Mouse (Mus musculus): ENCODE measurements around the gene Jph3. TPM values are rescaled to one million over a fixed set of nuclear protein-coding genes. Genes with fewer than 3 reads are reported as not detected.
A peak's percentile ranks its signal among the peaks of the same experiment; 100 is the strongest.

Jph3 gene
- polyA plus RNA-seq, 1 experiment from 2014 or later = 0.81 TPM

DNA sequence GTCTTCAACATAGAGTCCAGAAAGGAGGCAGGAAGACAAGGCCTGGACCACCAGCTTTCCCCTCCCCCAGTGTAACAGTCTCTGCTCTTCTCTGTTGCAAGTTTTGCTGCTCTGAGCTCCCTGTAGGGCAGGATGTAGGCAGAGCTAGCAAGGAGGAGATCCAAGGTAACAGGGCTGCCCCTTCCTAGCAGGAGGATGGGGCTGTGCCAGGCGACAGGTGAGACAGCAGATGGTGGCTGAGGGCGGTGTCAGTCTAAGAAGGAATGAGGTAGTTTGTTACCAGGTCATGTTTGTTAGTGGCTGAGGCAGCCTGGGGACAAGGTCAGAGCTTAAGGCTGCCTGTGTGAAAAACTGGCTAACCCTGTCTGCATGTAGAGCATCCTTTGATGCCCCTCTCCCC lies 29.5 kb upstream of the Jph3 start:
- H3K27me3 ChIP-seq = peaks cover under 1% of the 10 kb centered on the region; the same call in 1 of the 2 replicates
- WGBS = 86% methylated on average over 2 of the region's 2 CpGs
- no peak for ATAC-seq (ENCODE audit: low FRiP score, low read depth)
- no peak overlapping the region for H3K27ac ChIP-seq
- peaks cover 13% of the 10 kb centered on the region for H3K4me1 ChIP-seq
- H3K9ac ChIP-seq = no peak overlapping the region
- H3K36me3 ChIP-seq = no peaks in the 10 kb centered on the region
- H3K4me3 ChIP-seq = no peak overlapping the region
- H3K4me2 ChIP-seq (replicated peaks) = no peak overlapping the region
- no peaks in the 10 kb centered on the region for H3K9me3 ChIP-seq

GRCm38 (mm10) chr8:121705174-121705573 lies 24.2 kb upstream of the Jph3 start:
- Histone ChIP-seq H3K27ac (no peak overlapping the region), H3K4me1 (no peaks in the 10 kb centered on the region), H3K9me3 (no peaks in the 10 kb centered on the region), H3K9ac (no peak overlapping the region), H3K4me3 (no peak overlapping the region), H3K36me3 (no peaks in the 10 kb centered on the region), H3K27me3 (peaks cover 23% of the 10 kb centered on the region), H3K4me2 (replicated peaks) (no peak overlapping the region)
- 50% methylated on average over 3 of the region's 3 CpGs for WGBS
- ATAC-seq (ENCODE audit: low FRiP score, low read depth) = no peak

DNA sequence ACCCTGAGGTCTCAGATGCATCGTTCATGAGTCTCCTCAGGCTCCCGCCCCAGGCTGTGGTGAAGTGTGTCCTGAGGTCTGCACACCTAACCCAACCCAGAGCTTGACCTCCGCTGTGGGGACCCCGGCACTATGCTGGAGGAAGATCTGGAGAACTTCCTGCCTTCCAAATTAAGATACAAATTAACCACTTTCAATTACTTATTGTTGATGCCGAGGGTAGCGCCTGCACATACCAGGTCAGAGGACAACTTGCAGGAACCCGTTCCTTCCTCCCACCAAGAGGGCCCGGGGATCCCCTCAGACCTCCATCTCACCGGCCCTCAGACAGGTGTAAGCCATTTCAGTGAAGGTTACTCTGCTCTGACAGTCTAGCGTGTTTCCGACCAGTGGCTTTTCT lies 22.5 kb upstream of the Jph3 start:
- 80% methylated on average over 11 of the region's 11 CpGs for WGBS
- Histone ChIP-seq H3K4me1 (no peaks in the 10 kb centered on the region), H3K36me3 (no peaks in the 10 kb centered on the region), H3K9ac (no peak overlapping the region), H3K4me2 (replicated peaks) (no peak overlapping the region), H3K27me3 (peaks cover 23% of the 10 kb centered on the region), H3K9me3 (no peaks in the 10 kb centered on the region), H3K4me3 (no peak overlapping the region), H3K27ac (no peak overlapping the region)
- no peak for ATAC-seq (ENCODE audit: low FRiP score, low read depth)

- Histone ChIP-seq H3K27me3 (peaks cover 25% of the 10 kb centered on the region), H3K4me3 (no peak overlapping the region), H3K4me1 (no peaks in the 10 kb centered on the region), H3K27ac (no peak overlapping the region), H3K4me2 (replicated peaks) (no peak overlapping the region), H3K36me3 (no peaks in the 10 kb centered on the region), H3K9me3 (no peaks in the 10 kb centered on the region), H3K9ac (no peak overlapping the region)
- 67% methylated on average over 6 of the region's 6 CpGs for WGBS
- no peak for ATAC-seq (ENCODE audit: low FRiP score, low read depth)
Observed at GRCm38 (mm10) chr8:121708406-121708805, 21.0 kb upstream of the Jph3 start.

DNA sequence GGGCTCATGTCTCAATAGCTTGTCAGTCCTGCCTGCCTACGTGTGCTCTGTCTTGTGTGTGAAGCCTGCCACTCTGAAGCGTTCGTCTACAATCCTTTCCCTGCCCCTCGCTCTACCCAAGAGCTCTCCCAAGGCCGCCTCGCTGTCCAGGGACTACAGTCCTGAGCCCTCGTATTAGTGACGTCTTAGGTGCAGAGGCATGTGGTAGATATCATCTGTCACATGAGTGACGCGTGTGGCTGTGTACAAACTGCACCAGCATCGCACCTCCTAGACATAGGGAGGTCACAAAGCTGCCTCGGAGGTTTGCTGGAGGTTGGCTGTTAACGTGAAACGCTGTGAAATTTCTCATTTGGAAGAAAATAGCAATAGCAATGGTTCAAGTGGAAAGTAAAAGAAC lies 11.9 kb upstream of the Jph3 start:
- Histone ChIP-seq H3K9me3 (no peaks in the 10 kb centered on the region), H3K27ac (no peak overlapping the region), H3K36me3 (no peaks in the 10 kb centered on the region), H3K4me3 (no peak overlapping the region), H3K4me2 (replicated peaks) (peak overlapping the region; percentile 47), H3K9ac (no peak overlapping the region), H3K4me1 (peaks cover 7% of the 10 kb centered on the region; the same call in 1 of the 2 replicates), H3K27me3 (peaks cover 53% of the 10 kb centered on the region)
- ATAC-seq (ENCODE audit: low FRiP score, low read depth) = no peak
- WGBS = 48% methylated on average over 14 of the region's 14 CpGs

GRCm38 (mm10) chr8:121717982-121718425 lies 11.4 kb upstream of the Jph3 start:
- Histone ChIP-seq H3K27ac (no peak overlapping the region), H3K4me2 (replicated peaks) (peak overlapping the region; percentile 47), H3K4me1 (peaks cover 7% of the 10 kb centered on the region; the same call in 1 of the 2 replicates), H3K36me3 (no peaks in the 10 kb centered on the region), H3K9ac (no peak overlapping the region), H3K9me3 (no peaks in the 10 kb centered on the region), H3K4me3 (no peak overlapping the region), H3K27me3 (peaks cover 55% of the 10 kb centered on the region)
- peak; percentile 73 for ATAC-seq (ENCODE audit: low FRiP score, low read depth)
- WGBS = 27% methylated on average over 12 of the region's 12 CpGs

GRCm38 (mm10) chr8:121718925-121719324 lies 10.5 kb upstream of the Jph3 start:
- 47% methylated on average over 6 of the region's 6 CpGs for WGBS
- peaks cover 56% of the 10 kb centered on the region for H3K27me3 ChIP-seq

DNA sequence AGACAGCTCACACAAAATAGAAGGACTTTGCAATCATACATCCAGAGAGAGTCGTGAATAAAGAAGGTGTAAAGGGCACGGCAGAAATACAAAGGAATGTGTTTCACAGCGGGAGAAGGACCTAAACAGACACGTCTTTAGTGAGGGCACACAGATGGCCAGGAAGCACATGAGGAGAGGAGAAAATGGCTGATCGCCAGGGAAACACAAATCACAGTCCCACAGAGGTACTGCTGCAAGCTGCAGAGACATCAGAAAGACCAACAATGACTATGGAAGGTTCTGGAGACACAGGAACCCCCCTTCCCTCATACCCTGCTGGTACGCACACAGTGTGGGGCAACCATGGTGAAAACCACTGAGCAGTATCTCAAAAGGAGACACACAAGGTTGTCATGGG lies 8.4 kb upstream of the Jph3 start:
- WGBS = 55% methylated on average over 6 of the region's 6 CpGs
- no peaks in the 10 kb centered on the region for H3K9me3 ChIP-seq
- no peak for ATAC-seq (ENCODE audit: low FRiP score, low read depth)
- H3K4me1 ChIP-seq = peaks cover 7% of the 10 kb centered on the region; the same call in 1 of the 2 replicates
- no peak overlapping the region for H3K9ac ChIP-seq
- no peaks in the 10 kb centered on the region for H3K36me3 ChIP-seq
- H3K27ac ChIP-seq = no peak overlapping the region
- peaks cover 46% of the 10 kb centered on the region for H3K27me3 ChIP-seq
- no peak overlapping the region for H3K4me3 ChIP-seq
- no peak overlapping the region for H3K4me2 ChIP-seq (replicated peaks)

More at GRCm38 (mm10) chr8:121718925-121719324, 10.5 kb upstream of the Jph3 start:
- H3K36me3 ChIP-seq = no peaks in the 10 kb centered on the region
- peaks cover 7% of the 10 kb centered on the region; the same call in 1 of the 2 replicates for H3K4me1 ChIP-seq
- H3K4me3 ChIP-seq = no peak overlapping the region
- no peaks in the 10 kb centered on the region for H3K9me3 ChIP-seq
- no peak overlapping the region for H3K9ac ChIP-seq
- no peak overlapping the region for H3K27ac ChIP-seq
- no peak for ATAC-seq (ENCODE audit: low FRiP score, low read depth)
- no peak overlapping the region for H3K4me2 ChIP-seq (replicated peaks)

DNA sequence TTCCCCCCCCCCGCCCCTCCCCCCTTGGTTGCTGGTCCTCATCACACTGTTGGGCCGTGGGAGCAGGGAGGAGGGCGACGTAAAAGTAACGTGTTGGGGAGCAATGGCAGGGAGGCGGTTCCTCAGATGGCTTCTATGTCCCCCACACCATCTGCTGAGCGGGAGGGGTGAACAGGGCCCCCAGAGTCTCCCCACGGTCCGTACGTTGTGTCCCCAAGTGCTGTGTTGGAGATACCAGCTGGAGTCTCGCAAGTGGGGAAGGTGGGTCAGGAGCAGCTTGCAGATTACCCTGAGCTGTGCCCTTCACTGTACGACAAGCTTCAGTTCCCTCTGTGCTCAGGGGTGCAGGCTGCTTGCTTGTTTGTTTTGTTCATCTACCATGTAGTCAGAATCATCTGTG lies 5.6 kb upstream of the Jph3 start:
- H3K9me3 ChIP-seq = peaks cover 7% of the 10 kb centered on the region
- H3K36me3 ChIP-seq = no peaks in the 10 kb centered on the region
- no peak overlapping the region for H3K9ac ChIP-seq
- H3K4me3 ChIP-seq = no peak overlapping the region
- ATAC-seq (ENCODE audit: low FRiP score, low read depth) = no peak
- H3K27ac ChIP-seq = no peak overlapping the region
- WGBS = 72% methylated on average over 12 of the region's 12 CpGs
- no peak overlapping the region for H3K4me2 ChIP-seq (replicated peaks)
- peaks cover 57% of the 10 kb centered on the region for H3K27me3 ChIP-seq
- H3K4me1 ChIP-seq = no peaks in the 10 kb centered on the region

GRCm38 (mm10) chr8:121727164-121727563 lies 2.3 kb upstream of the Jph3 start:
- H3K4me1 ChIP-seq = peaks cover 19% of the 10 kb centered on the region
- no peaks in the 10 kb centered on the region for H3K36me3 ChIP-seq
- H3K27ac ChIP-seq = no peak overlapping the region
- H3K4me3 ChIP-seq = no peak overlapping the region
- peaks cover 7% of the 10 kb centered on the region for H3K9me3 ChIP-seq
- WGBS = 60% methylated on average over 3 of the region's 3 CpGs
- no peak for ATAC-seq (ENCODE audit: low FRiP score, low read depth)
- H3K9ac ChIP-seq = no peak overlapping the region
- H3K27me3 ChIP-seq = peaks cover 77% of the 10 kb centered on the region
- no peak overlapping the region for H3K4me2 ChIP-seq (replicated peaks)

DNA sequence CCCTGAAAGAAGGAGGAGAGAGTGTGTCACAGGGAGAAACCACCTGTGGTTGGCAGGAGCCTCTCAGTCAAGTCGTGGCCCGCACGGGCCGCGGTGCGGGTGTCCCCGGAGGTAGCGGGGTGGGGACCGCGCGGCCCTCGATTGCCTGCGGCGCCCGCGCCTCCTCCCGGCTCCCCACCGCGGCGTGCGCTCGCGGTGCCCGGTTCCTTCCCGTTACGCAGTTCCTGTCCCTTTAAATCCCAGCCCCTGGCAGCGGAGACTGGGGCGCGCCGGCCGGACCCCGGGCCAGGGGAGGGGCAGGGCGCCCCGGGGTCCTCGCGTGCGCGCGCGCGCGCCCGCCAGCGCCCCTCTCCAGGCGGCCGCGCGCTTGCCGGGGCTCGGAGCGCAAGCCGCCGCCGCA lies 331 bp downstream of the Jph3 start:
- H3K4me2 ChIP-seq (replicated peaks) = peak overlapping the region; percentile 87
- H3K27me3 ChIP-seq = peaks cover 87% of the 10 kb centered on the region
- H3K4me1 ChIP-seq = peaks cover 19% of the 10 kb centered on the region
- peak overlapping the region; percentile 53 for H3K4me3 ChIP-seq
- no peak overlapping the region for H3K27ac ChIP-seq
- WGBS = under 1% methylated on average over 42 of the region's 54 CpGs
- H3K9ac ChIP-seq = peak overlapping the region; percentile 56
- no peaks in the 10 kb centered on the region for H3K36me3 ChIP-seq
- no peak for ATAC-seq (ENCODE audit: low FRiP score, low read depth)
- peaks cover 7% of the 10 kb centered on the region for H3K9me3 ChIP-seq

DNA sequence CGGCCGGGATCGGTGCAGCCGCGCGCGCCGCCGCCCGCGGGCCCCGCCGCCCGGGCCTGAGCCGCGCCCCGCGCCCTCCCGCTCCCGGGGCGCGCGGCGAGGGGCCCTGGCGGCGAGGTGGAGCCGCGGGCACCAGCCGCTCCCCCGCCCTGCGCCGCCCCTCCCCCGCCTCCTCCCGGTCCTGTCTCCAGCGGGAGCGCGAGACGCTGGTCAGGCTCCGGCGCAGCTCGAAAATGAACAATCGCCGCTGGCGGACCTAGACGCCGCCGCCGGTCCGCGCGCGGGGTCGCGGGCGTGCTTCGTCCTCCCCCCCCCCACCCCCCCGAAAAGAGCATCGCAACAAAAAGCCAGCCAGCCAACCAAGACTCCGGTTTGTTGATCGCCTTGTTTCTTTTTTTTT lies 747 bp downstream of the Jph3 start:
- H3K4me2 ChIP-seq (replicated peaks) = peak overlapping the region; percentile 87
- WGBS = 0% methylated on average over 28 of the region's 60 CpGs
- peak overlapping the region; percentile 53 for H3K4me3 ChIP-seq
- peaks cover 85% of the 10 kb centered on the region for H3K27me3 ChIP-seq
- no peak for ATAC-seq (ENCODE audit: low FRiP score, low read depth)
- no peaks in the 10 kb centered on the region for H3K36me3 ChIP-seq
- H3K4me1 ChIP-seq = peaks cover 19% of the 10 kb centered on the region
- peaks cover 7% of the 10 kb centered on the region for H3K9me3 ChIP-seq
- H3K9ac ChIP-seq = 0 out of 2 replicates have a peak overlapping the region, but pooled peaks have one; percentile 13
- no peak overlapping the region for H3K27ac ChIP-seq

DNA sequence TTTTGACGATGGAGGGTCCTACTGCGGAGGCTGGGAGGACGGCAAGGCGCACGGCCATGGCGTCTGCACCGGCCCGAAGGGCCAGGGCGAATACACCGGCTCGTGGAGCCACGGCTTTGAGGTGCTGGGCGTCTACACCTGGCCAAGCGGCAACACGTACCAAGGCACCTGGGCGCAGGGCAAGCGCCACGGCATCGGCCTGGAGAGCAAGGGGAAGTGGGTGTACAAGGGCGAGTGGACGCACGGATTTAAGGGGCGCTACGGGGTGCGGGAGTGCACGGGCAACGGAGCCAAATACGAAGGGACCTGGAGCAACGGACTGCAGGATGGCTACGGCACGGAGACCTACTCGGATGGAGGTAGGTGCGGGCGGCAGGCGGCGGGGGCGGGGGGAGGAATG lies 1.2 kb downstream of the Jph3 start:
- WGBS = under 1% methylated on average over 37 of the region's 37 CpGs
- peak overlapping the region; percentile 19; the same call in 1 of the 2 replicates for H3K9ac ChIP-seq
- H3K36me3 ChIP-seq = no peaks in the 10 kb centered on the region
- peak overlapping the region; percentile 53 for H3K4me3 ChIP-seq
- peak overlapping the region; percentile 87 for H3K4me2 ChIP-seq (replicated peaks)
- peaks cover 19% of the 10 kb centered on the region for H3K4me1 ChIP-seq
- H3K27me3 ChIP-seq = peaks cover 85% of the 10 kb centered on the region
- H3K27ac ChIP-seq = no peak overlapping the region
- no peak for ATAC-seq (ENCODE audit: low FRiP score, low read depth)
- peaks cover 7% of the 10 kb centered on the region for H3K9me3 ChIP-seq
